Mouse (Mus musculus): Measurements from ENCODE around the gene Kcnmb2. TPM values are rescaled to one million over a fixed set of nuclear protein-coding genes. Genes with fewer than 3 reads are reported as not detected.

Gene Kcnmb2
- total and polyA plus RNA-seq, 3 experiments, result not detected

DNA sequence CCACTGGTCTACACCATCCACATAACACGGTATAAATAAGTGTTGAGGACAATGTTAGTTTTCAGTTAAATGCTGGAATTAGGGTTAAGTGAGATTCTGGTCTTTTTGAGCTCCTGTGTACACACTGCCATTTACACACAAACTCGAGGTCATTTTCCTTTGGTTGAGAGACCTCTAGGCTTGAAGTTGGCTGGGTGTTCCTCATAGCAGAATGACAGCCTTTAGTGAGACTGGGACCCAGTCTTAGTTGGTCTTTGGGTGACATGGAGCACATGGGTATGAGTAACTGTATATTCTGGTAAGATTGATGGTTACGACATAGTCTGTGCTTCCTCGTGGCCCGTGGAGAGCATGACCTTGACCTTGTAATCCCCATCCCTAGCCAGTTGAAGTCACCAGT, 1.8 kb downstream of the Kcnmb2 start:
- Histone ChIP-seq H3K9ac (ENCODE audit: insufficient read depth, low read depth) (no peak overlapping the region), H3K4me1 (ENCODE audit: control insufficient read depth in 1 of 2, insufficient read depth in 2 of 2) (no peaks in the 10 kb centered on the region), H3K9me3 (replicated peaks; ENCODE audit: low read length) (no peaks in the 10 kb centered on the region), H3K27me3 (replicated peaks) (no peaks in the 10 kb centered on the region), H3K27ac (ENCODE audit: insufficient read depth, low read depth) (no peak overlapping the region), H3K4me3 (replicated peaks in 1 of 3; ENCODE audit: low read depth in 2 of 3, low read length in 2 of 3, poor library complexity in 1 of 3) (no peak overlapping the region), H3K79me2 (replicated peaks; ENCODE audit: control insufficient read depth, extremely low read depth, insufficient read depth, poor library complexity, severe bottlenecking) (no peaks in the 10 kb centered on the region), H3K4me2 (ENCODE audit: insufficient read depth, low read depth, poor library complexity, severe bottlenecking) (no peak overlapping the region), H3K36me3 (replicated peaks in 1 of 2; ENCODE audit: control insufficient read depth in 1 of 2, insufficient read depth in 1 of 2, low read length in 1 of 2) (no peaks in the 10 kb centered on the region)
- no peak for TF ChIP-seq ZMIZ1 (IDR thresholded peaks at IDR 0.05; ENCODE audit: low read depth, low read length)
- no peak for TF ChIP-seq RAD21 (IDR thresholded peaks at IDR 0.05; ENCODE audit: low read depth, low read length)
- dilution Hi-C loops (cut with MboI; ENCODE audit: extremely low pct_ligation_motif_present, extremely low pct_unique_long_range_greater_than_20kb, low sequenced_read_pairs) (no loop called here), in situ Hi-C loops (cut with MboI; ENCODE audit: low pct_ligation_motif_present, low pct_unique_long_range_greater_than_20kb, low sequenced_read_pairs) (no loop called here)
- no peak for DNase-seq (ENCODE audit: extremely low read depth)

DNA sequence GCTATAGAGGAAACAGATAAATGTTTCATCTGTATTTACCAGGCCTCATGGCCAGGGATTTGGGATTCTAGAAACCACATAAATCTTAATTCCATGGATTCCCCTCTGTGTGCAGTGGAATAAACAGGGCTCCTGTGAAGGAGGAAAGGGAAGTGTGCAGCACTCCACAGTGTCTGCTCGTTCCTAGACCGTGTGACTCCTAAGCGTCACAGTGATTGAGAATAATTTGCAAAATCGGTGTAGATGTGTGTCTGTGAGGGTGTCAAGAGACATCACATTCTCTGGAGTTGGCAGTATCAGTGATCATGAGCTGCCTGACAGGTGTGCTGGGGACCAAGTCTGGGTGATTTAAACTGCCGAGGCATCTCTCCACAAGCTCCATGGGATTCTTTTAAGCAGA, 8.9 kb downstream of the Kcnmb2 start:
- H3K27ac ChIP-seq (ENCODE audit: insufficient read depth, low read depth), result no peak overlapping the region
- TF ChIP-seq POLR2AphosphoS2 (IDR thresholded peaks at IDR 0.05; ENCODE audit: low read depth, low read length), result no peak
- TF ChIP-seq ZMIZ1 (IDR thresholded peaks at IDR 0.05; ENCODE audit: low read depth, low read length), result no peak
- TF ChIP-seq NELFE (IDR thresholded peaks at IDR 0.05; ENCODE audit: low read depth, low read length), result no peak
- no peak for TF ChIP-seq ZKSCAN1 (IDR thresholded peaks at IDR 0.05; ENCODE audit: borderline replicate concordance, low read depth, low read length)
- TF ChIP-seq ZNF384 (IDR thresholded peaks at IDR 0.05; ENCODE audit: low read depth, low read length), result no peak
- TF ChIP-seq GABPA (IDR thresholded peaks at IDR 0.05; ENCODE audit: insufficient replicate concordance, low read depth, low read length), result no peak
- TF ChIP-seq USF1 (IDR thresholded peaks at IDR 0.05; ENCODE audit: low read depth, low read length), result no peak
- TF ChIP-seq POLR2A (IDR thresholded peaks at IDR 0.05; ENCODE audit: low read depth, low read length), result no peak
- no peak for TF ChIP-seq SMC3 (IDR thresholded peaks at IDR 0.05; ENCODE audit: low read depth, low read length)
- no peaks in the 10 kb centered on the region for H3K4me1 ChIP-seq (ENCODE audit: control insufficient read depth in 1 of 2, insufficient read depth in 2 of 2)
- H3K4me2 ChIP-seq (ENCODE audit: insufficient read depth, low read depth, poor library complexity, severe bottlenecking), result no peak overlapping the region
- dilution Hi-C loops (cut with MboI; ENCODE audit: extremely low pct_ligation_motif_present, extremely low pct_unique_long_range_greater_than_20kb, low sequenced_read_pairs) (no loop called here), in situ Hi-C loops (cut with MboI; ENCODE audit: low pct_ligation_motif_present, low pct_unique_long_range_greater_than_20kb, low sequenced_read_pairs) (no loop called here)
- no peaks in the 10 kb centered on the region for H3K27me3 ChIP-seq (replicated peaks)
- H3K9me3 ChIP-seq (replicated peaks; ENCODE audit: low read length), result no peaks in the 10 kb centered on the region
- no peak for DNase-seq (ENCODE audit: extremely low read depth)
- no peaks in the 10 kb centered on the region for H3K79me2 ChIP-seq (replicated peaks; ENCODE audit: control insufficient read depth, extremely low read depth, insufficient read depth, poor library complexity, severe bottlenecking)
- no peak overlapping the region for H3K9ac ChIP-seq (ENCODE audit: insufficient read depth, low read depth)
- H3K4me3 ChIP-seq (replicated peaks in 1 of 3; ENCODE audit: low read depth in 2 of 3, low read length in 2 of 3, poor library complexity in 1 of 3), result no peak overlapping the region
- H3K36me3 ChIP-seq (replicated peaks in 1 of 2; ENCODE audit: control insufficient read depth in 1 of 2, insufficient read depth in 1 of 2, low read length in 1 of 2), result no peaks in the 10 kb centered on the region

GRCm38 (mm10) chr3:31911690-31912089, 9.4 kb downstream of the Kcnmb2 start:
- no peak overlapping the region for H3K4me3 ChIP-seq (replicated peaks in 1 of 3; ENCODE audit: low read depth in 2 of 3, low read length in 2 of 3, poor library complexity in 1 of 3)
- dilution Hi-C loops (cut with MboI; ENCODE audit: extremely low pct_ligation_motif_present, extremely low pct_unique_long_range_greater_than_20kb, low sequenced_read_pairs), result no loop called here
- no peak overlapping the region for H3K4me2 ChIP-seq (ENCODE audit: insufficient read depth, low read depth, poor library complexity, severe bottlenecking)
- no peak for DNase-seq (ENCODE audit: extremely low read depth)
- H3K9ac ChIP-seq (ENCODE audit: insufficient read depth, low read depth), result no peak overlapping the region
- no peak overlapping the region for H3K27ac ChIP-seq (ENCODE audit: insufficient read depth, low read depth)
- H3K27me3 ChIP-seq (replicated peaks), result no peaks in the 10 kb centered on the region
- no peaks in the 10 kb centered on the region for H3K79me2 ChIP-seq (replicated peaks; ENCODE audit: control insufficient read depth, extremely low read depth, insufficient read depth, poor library complexity, severe bottlenecking)
- H3K36me3 ChIP-seq (replicated peaks in 1 of 2; ENCODE audit: control insufficient read depth in 1 of 2, insufficient read depth in 1 of 2, low read length in 1 of 2), result no peaks in the 10 kb centered on the region
- TF ChIP-seq ZC3H11A (IDR thresholded peaks at IDR 0.05; ENCODE audit: low read depth, low read length) (no peak), RAD21 (IDR thresholded peaks at IDR 0.05; ENCODE audit: low read depth, low read length) (no peak), ZKSCAN1 (IDR thresholded peaks at IDR 0.05; ENCODE audit: borderline replicate concordance, low read depth, low read length) (no peak), ELF1 (IDR thresholded peaks at IDR 0.05; ENCODE audit: low read depth, low read length) (no peak), ZNF384 (IDR thresholded peaks at IDR 0.05; ENCODE audit: low read depth, low read length) (no peak), E2F4 (IDR thresholded peaks at IDR 0.05; ENCODE audit: insufficient replicate concordance, low read depth, low read length) (no peak), CHD1 (IDR thresholded peaks at IDR 0.05; ENCODE audit: low read depth, low read length) (no peak)
- in situ Hi-C loops (cut with MboI; ENCODE audit: low pct_ligation_motif_present, low pct_unique_long_range_greater_than_20kb, low sequenced_read_pairs), result no loop called here
- H3K4me1 ChIP-seq (ENCODE audit: control insufficient read depth in 1 of 2, insufficient read depth in 2 of 2), result no peaks in the 10 kb centered on the region
- no peaks in the 10 kb centered on the region for H3K9me3 ChIP-seq (replicated peaks; ENCODE audit: low read length)
